Mouse (Mus musculus): Measurements from ENCODE around the gene Phf21a. TPM values are rescaled to one million over a fixed set of nuclear protein-coding genes. Genes with fewer than 3 reads are reported as not detected.

The Phf21a gene
- polyA plus RNA-seq, 1 experiment from 2014 or later, result 2.4 TPM

GRCm38 (mm10) chr2:92386821-92387570, 294.1 kb downstream of the Phf21a start:
- no peaks in the 10 kb centered on the region for H3K9me3 ChIP-seq (replicated peaks)
- ATAC-seq (ENCODE audit: low read depth) (no peak), DNase-seq (no peak)
- H3K27me3 ChIP-seq, result peaks cover 57% of the 10 kb centered on the region
- no peak overlapping the region for H3K9ac ChIP-seq
- no peak overlapping the region for H3K4me2 ChIP-seq
- WGBS (ENCODE audit: insufficient replicate concordance), result 74% methylated on average over 30 of the region's 30 CpGs
- peaks cover 26% of the 10 kb centered on the region for H3K4me1 ChIP-seq (replicated peaks)
- no peak overlapping the region for H3K27ac ChIP-seq
- no peak overlapping the region for H3K4me3 ChIP-seq (replicated peaks)
- peaks cover 6% of the 10 kb centered on the region for H3K36me3 ChIP-seq

DNA sequence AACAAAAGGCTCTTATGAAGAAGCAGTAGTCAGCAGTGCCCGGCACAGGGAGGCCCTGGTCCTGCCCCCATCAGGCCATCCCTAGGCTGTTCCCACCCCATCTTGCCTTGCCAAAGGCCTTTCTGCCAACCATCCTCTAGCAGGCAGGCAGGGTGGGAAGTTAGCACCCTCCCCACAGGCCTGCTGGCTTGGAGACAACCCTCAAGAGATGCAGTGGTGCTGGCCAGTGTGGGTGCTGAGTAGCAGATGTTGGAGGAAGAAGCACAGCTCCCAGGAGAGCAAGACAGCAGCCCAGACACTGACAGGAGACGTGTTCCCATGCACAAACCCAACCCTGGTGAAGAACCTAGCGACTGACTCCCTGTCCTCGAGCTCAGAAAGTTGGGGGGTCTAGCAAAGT, 294.7 kb downstream of the Phf21a start:
- no peak for ATAC-seq (ENCODE audit: low read depth)
- Histone ChIP-seq H3K9me3 (replicated peaks) (no peaks in the 10 kb centered on the region), H3K36me3 (no peaks in the 10 kb centered on the region), H3K4me1 (replicated peaks) (peaks cover 32% of the 10 kb centered on the region), H3K4me2 (no peak overlapping the region), H3K27me3 (peaks cover 64% of the 10 kb centered on the region), H3K4me3 (replicated peaks) (no peak overlapping the region), H3K9ac (no peak overlapping the region), H3K27ac (no peak overlapping the region)
- no peak for DNase-seq
- WGBS (ENCODE audit: insufficient replicate concordance), result 58% methylated on average over 4 of the region's 4 CpGs

DNA sequence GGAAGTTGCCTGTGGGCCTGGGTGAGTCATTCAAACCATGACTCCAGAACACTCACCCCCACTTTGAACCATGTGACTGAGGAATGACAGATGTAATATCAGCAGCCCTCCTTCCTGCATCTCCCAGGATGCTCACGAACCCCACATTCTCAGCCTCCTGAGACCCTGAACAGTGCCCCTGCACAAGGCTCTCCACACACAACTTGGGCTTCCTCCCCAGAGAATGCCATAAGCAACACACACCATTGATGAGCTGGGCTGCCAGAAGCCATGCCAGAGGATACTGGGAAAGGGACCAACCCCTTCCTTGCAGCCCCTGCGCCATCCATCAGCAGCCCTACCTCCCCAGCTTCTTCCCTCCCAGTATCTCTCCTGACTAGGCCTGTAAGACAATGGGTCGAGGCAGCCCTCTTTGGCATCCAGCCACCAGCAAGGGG, 295.2 kb downstream of the Phf21a start:
- no peak overlapping the region for H3K4me3 ChIP-seq (replicated peaks)
- H3K27me3 ChIP-seq, result peaks cover 68% of the 10 kb centered on the region
- H3K4me1 ChIP-seq (replicated peaks), result peaks cover 32% of the 10 kb centered on the region
- H3K4me2 ChIP-seq, result no peak overlapping the region
- no peak for DNase-seq
- H3K27ac ChIP-seq, result no peak overlapping the region
- WGBS (ENCODE audit: insufficient replicate concordance), result 61% methylated on average over 3 of the region's 3 CpGs
- H3K36me3 ChIP-seq, result no peaks in the 10 kb centered on the region
- ATAC-seq (ENCODE audit: low read depth), result no peak
- H3K9ac ChIP-seq, result no peak overlapping the region
- no peaks in the 10 kb centered on the region for H3K9me3 ChIP-seq (replicated peaks)

DNA sequence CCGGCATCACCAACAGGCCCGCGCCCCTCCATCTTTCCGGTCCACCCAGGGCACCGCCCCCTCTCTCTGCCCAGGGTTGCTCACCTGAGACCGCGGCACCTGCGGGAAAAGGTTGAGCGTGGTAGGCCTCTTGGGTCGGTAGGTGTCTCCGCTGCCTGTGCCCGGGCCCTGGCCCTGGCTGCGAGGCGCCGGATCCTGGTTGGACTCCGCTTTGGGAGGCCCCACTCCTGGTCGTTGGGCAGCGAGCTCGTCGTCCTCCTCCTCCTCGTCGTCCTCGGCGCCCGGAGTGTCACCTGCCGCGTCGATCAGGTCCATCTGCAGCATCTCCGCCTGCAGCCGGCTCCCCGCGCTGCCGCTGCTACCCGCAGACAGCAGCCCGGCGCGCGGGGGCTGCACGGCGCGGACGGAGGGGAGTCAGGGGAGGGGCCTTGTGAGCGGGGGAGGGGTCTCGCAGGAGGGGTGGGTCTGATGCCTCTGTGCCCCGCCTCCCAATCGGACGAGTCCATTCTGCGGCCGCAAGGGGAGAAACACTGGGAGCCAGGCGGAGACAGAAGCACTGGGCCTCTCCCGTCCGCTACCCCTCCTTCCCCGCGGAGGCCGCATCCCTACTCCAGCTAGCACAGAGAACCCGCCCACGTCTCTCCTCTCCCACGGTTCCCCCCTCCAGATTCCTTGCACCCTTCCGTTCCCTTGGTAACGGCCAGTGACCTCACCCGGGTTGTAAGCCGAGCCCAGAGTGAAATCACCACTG, 296.1 kb downstream of the Phf21a start:
- Histone ChIP-seq H3K27me3 (peaks cover 78% of the 10 kb centered on the region), H3K4me3 (replicated peaks) (peak overlapping the region; percentile 53), H3K27ac (no peak overlapping the region), H3K36me3 (no peaks in the 10 kb centered on the region), H3K9me3 (replicated peaks) (no peaks in the 10 kb centered on the region), H3K9ac (peak overlapping the region; percentile 39; the same call in 1 of the 2 replicates), H3K4me1 (replicated peaks) (peaks cover 32% of the 10 kb centered on the region), H3K4me2 (peak overlapping the region; percentile 63)
- peak; percentile 29 for DNase-seq
- 1% methylated on average over 61 of the region's 62 CpGs for WGBS (ENCODE audit: insufficient replicate concordance)
- peak; percentile 37 for ATAC-seq (ENCODE audit: low read depth)

DNA sequence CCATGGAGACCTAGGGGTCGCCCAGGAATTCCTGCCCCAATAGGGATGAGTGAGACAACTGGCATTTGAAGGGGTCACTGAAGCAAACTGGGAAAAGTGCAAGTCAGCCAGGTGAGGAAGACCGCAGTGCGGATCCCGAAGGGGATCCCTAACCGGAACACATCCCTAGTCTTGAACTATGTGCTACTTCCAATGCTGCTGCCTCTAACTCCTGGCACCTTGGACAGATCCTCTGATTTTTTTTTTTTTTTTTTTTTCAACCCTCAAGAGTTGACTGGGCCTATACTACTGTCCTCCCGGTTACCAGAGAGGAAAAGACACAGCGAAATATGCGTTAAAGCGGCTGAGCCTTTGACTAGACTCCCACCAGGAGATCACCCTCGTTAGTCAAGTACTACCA, 296.7 kb downstream of the Phf21a start:
- Histone ChIP-seq H3K27ac (no peak overlapping the region), H3K27me3 (peaks cover 84% of the 10 kb centered on the region)

DNA sequence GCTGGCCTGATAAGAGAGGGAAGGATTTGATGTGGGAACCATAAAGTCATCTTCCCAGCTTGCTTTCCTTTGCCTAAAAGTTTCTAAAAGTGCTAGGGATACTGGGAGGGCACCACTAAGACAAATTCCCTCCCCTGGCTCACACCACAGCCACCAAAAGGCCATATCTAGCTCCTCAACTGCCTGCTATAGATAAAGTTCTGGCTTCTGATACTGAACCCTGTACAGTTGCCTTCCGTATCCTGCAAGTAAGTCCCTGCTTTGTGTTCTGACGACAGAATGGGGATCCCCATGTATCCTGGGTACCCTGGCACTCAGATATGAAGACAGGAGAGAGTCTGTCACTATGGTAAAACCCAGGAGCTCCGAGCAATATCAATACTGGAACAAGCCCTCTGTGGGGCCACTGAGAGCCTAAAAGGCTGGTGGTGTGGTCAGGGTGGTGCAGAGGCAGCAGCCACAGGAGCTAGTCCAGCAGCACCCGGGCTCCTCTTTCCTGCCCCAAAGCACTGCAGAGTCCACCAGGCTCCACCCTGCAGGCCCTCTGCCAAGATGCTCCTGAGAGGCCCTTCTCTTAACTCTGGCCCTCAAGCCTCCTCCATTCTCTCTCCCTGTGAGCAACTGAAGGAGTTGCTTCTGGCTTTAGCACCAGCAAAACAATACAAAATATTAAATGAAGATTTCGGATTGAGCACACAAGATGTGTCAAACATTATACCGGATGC, 297.5 kb downstream of the Phf21a start:
- Histone ChIP-seq H3K9ac (no peak overlapping the region), H3K27ac (no peak overlapping the region), H3K36me3 (no peaks in the 10 kb centered on the region), H3K4me3 (replicated peaks) (no peak overlapping the region), H3K4me2 (no peak overlapping the region), H3K27me3 (peaks cover 91% of the 10 kb centered on the region), H3K9me3 (replicated peaks) (no peaks in the 10 kb centered on the region), H3K4me1 (replicated peaks) (peaks cover 32% of the 10 kb centered on the region)
- ATAC-seq (ENCODE audit: low read depth) (no peak), DNase-seq (no peak)
- 41% methylated on average over 6 of the region's 6 CpGs for WGBS (ENCODE audit: insufficient replicate concordance)

More for the DNA sequence above, 296.7 kb downstream of the Phf21a start:
- Histone ChIP-seq H3K4me1 (replicated peaks) (peaks cover 32% of the 10 kb centered on the region), H3K9me3 (replicated peaks) (no peaks in the 10 kb centered on the region), H3K4me2 (peak overlapping the region; percentile 63), H3K36me3 (no peaks in the 10 kb centered on the region), H3K9ac (no peak overlapping the region), H3K4me3 (replicated peaks) (peak overlapping the region; percentile 53)
- no peak for DNase-seq
- 11% methylated on average over 10 of the region's 10 CpGs for WGBS (ENCODE audit: insufficient replicate concordance)
- no peak for ATAC-seq (ENCODE audit: low read depth)

- Histone ChIP-seq H3K9me3 (replicated peaks) (no peaks in the 10 kb centered on the region), H3K27me3 (peaks cover 94% of the 10 kb centered on the region), H3K36me3 (no peaks in the 10 kb centered on the region), H3K4me3 (replicated peaks) (no peak overlapping the region), H3K4me2 (no peak overlapping the region), H3K9ac (no peak overlapping the region), H3K27ac (no peak overlapping the region), H3K4me1 (replicated peaks) (peaks cover 32% of the 10 kb centered on the region)
- 66% methylated on average over 8 of the region's 8 CpGs for WGBS (ENCODE audit: insufficient replicate concordance)
- ATAC-seq (ENCODE audit: low read depth) (no peak), DNase-seq (no peak)
Observed at GRCm38 (mm10) chr2:92391116-92391515, 298.2 kb downstream of the Phf21a start.

DNA sequence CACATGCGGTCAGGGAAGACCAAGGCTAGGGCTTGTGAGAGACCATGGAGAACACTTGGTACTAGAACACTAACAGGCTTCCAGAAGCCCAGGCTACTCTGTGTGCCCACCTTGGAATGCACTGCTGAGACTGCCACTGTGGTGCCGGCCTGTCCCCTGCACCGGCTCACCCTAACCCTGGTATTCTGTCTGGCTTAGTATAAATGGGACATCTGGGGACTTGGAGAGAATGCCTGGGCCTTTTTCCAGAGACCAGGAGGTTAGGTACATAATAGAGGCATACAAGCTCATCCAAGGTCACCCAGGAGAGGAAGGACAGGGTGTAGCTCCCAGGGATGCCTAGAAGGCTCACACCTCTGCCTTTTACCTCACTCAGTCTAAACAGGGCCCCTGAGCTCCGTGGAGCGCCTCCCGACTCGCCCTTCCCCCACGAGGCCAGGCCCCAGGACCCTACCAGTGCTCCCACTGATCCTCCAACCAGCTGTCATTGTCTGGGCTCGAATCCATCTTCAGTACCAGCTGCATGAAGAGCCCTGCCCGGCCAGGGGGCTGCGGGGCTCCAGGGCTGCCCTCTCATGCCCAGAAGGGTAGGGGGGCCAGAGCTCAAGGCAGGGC, 298.9 kb downstream of the Phf21a start:
- Histone ChIP-seq H3K9ac (no peak overlapping the region), H3K27ac (no peak overlapping the region), H3K4me1 (replicated peaks) (peaks cover 32% of the 10 kb centered on the region), H3K4me3 (replicated peaks) (peak overlapping the region; percentile 28), H3K4me2 (peak overlapping the region; percentile 51), H3K36me3 (no peaks in the 10 kb centered on the region), H3K9me3 (replicated peaks) (no peaks in the 10 kb centered on the region), H3K27me3 (peaks cover 96% of the 10 kb centered on the region)
- 28% methylated on average over 11 of the region's 11 CpGs for WGBS (ENCODE audit: insufficient replicate concordance)
- no peak for DNase-seq
- ATAC-seq (ENCODE audit: low read depth), result no peak

GRCm38 (mm10) chr2:92392318-92393264, 299.7 kb downstream of the Phf21a start:
- H3K4me3 ChIP-seq (replicated peaks), result peak overlapping the region; percentile 28
- H3K9me3 ChIP-seq (replicated peaks), result no peaks in the 10 kb centered on the region
- 5% methylated on average over 26 of the region's 26 CpGs for WGBS (ENCODE audit: insufficient replicate concordance)
- ATAC-seq (ENCODE audit: low read depth) (no peak), DNase-seq (no peak)
- H3K9ac ChIP-seq, result no peak overlapping the region
- peaks cover 32% of the 10 kb centered on the region for H3K4me1 ChIP-seq (replicated peaks)
- H3K27ac ChIP-seq, result no peak overlapping the region
- H3K36me3 ChIP-seq, result no peaks in the 10 kb centered on the region
- H3K4me2 ChIP-seq, result peak overlapping the region; percentile 51
- H3K27me3 ChIP-seq, result peaks cover 95% of the 10 kb centered on the region

DNA sequence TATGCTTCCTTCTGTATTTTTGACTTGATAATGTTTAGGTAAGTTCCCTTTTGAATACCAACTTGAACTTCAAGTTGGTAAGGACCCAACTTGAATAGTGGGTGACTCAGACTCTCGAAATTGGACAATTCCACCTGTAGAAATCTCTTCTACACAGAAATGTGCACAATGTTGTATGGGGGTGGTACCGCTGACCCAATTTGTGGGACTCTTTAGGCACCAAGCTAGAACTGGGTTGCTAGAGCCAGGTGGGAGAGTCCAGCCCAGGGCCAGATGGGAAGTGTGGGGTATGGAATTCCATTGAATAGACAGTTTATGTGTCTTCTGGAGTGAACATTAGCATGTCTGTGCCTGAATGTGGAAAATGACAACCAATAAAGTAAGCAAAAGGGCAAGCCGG, 302.6 kb downstream of the Phf21a start:
- peaks cover 11% of the 10 kb centered on the region for H3K4me1 ChIP-seq (replicated peaks)
- H3K36me3 ChIP-seq, result no peaks in the 10 kb centered on the region
- 63% methylated on average over 3 of the region's 3 CpGs for WGBS (ENCODE audit: insufficient replicate concordance)
- no peak overlapping the region for H3K4me3 ChIP-seq (replicated peaks)
- no peak overlapping the region for H3K4me2 ChIP-seq
- H3K9me3 ChIP-seq (replicated peaks), result no peaks in the 10 kb centered on the region
- ATAC-seq (ENCODE audit: low read depth) (no peak), DNase-seq (no peak)
- no peak overlapping the region for H3K9ac ChIP-seq
- peaks cover 82% of the 10 kb centered on the region for H3K27me3 ChIP-seq
- H3K27ac ChIP-seq, result no peak overlapping the region
